Mouse (Mus musculus): ENCODE measurements around the gene Vgll1. TPM values are rescaled to one million over a fixed set of nuclear protein-coding genes. Genes with fewer than 3 reads are reported as not detected.

Vgll1 gene
- polyA plus RNA-seq, 1 experiment = not detected

DNA sequence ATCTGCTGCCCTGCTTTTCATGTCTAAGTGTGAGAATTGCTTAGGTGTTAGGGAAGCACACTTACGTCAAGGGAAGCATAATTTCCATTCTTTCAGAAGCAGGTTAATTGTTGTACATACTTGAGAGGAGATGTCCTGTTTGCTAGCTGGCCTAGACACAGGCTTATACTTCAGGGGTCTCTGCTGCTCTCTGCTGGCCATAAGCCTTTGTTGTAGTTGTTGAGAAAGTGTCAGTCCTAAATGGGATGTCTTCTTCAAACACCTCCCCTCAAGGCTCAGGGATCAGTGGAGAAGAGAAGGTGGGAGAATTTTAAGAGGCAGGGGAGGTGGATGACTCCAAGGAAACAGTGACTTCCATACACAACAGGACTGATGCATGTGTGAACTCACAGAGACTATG is 32.9 kb downstream of the Vgll1 start:
- no peak overlapping the region for H3K27ac ChIP-seq (ENCODE audit: insufficient read depth, low read length)
- TF ChIP-seq CTCF (IDR thresholded peaks at IDR 0.05; ENCODE audit: borderline replicate concordance, insufficient read depth, low read length) (no peak), POLR2A (IDR thresholded peaks at IDR 0.05; ENCODE audit: low read depth, low read length) (no peak)

DNA sequence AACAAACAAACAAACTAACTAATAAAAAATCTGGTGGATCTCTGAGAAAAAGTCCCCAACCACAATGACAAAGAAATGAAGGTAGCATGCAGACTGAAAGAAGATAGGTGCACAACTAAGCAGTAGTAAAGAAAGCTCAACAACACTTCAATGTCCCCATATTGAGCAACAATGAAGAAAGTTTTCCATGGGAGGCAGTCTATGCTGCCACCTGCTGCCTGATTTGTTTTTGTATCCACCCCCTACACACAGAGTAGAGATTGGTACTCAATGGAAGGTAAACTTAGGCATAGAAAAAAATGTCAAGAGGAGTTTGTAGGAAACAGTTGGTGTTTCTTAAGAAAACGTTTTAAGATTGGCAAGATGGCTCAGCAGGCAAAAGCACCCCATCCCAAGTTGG is 42.7 kb downstream of the Vgll1 start:
- Histone ChIP-seq H3K27ac (ENCODE audit: insufficient read depth, low read length) (no peak overlapping the region), H3K4me1 (ENCODE audit: control insufficient read depth, insufficient read depth, low read length) (no peaks in the 10 kb centered on the region), H3K4me3 (ENCODE audit: insufficient read depth, low read length) (no peak overlapping the region)
- TF ChIP-seq CTCF (IDR thresholded peaks at IDR 0.05; ENCODE audit: borderline replicate concordance, insufficient read depth, low read length) (no peak), POLR2A (IDR thresholded peaks at IDR 0.05; ENCODE audit: low read depth, low read length) (no peak)

More for the DNA sequence above, 32.9 kb downstream of the Vgll1 start:
- Histone ChIP-seq H3K4me1 (ENCODE audit: control insufficient read depth, insufficient read depth, low read length) (no peaks in the 10 kb centered on the region), H3K4me3 (ENCODE audit: insufficient read depth, low read length) (no peak overlapping the region)

DNA sequence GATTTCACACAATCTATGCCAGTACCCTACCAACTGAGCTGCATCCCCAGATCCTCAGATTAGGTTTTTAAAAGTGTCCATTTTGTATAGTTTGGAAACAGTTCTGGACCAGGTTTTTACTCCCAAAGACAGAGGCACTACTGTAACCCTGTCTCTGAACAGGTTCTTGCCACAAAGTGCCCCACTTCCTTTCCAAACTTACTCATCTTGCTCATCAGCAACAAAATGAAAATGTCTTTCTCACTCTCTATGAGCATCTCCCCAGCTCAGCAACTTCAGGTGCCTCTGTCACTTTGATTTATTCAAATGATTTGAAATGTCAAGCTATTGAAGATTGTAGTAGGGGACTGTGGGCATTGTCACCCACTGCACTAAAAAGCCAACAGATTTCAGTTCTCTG is 49.7 kb downstream of the Vgll1 start:
- no peaks in the 10 kb centered on the region for H3K4me1 ChIP-seq (ENCODE audit: control insufficient read depth, insufficient read depth, low read length)
- no peak overlapping the region for H3K4me3 ChIP-seq (ENCODE audit: insufficient read depth, low read length)
- TF ChIP-seq POLR2A (IDR thresholded peaks at IDR 0.05; ENCODE audit: low read depth, low read length) (no peak), CTCF (IDR thresholded peaks at IDR 0.05; ENCODE audit: borderline replicate concordance, insufficient read depth, low read length) (no peak)
- no peak overlapping the region for H3K27ac ChIP-seq (ENCODE audit: insufficient read depth, low read length)

DNA sequence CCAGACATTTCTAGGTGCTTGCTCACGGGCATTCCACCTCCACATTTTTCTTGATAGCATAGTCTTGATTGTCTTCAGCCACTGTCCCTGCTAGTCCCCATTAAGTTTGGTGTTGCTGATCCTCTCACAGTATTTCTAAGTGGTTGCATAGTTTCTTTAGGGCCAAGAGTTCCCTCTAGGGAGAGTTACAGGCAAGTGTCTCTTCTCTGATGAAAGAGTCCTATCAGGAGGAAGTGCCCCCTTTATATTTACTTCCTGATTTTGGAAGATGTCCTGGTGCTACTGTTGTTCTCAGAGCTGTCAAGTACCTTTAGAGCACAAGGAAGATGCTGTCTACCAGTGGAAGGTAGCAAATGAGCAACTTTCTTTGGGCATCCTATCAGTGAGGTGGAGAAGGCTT is 65.6 kb downstream of the Vgll1 start:
- no peak overlapping the region for H3K4me3 ChIP-seq (ENCODE audit: insufficient read depth, low read length)
- no peak overlapping the region for H3K27ac ChIP-seq (ENCODE audit: insufficient read depth, low read length)
- no peak for TF ChIP-seq CTCF (IDR thresholded peaks at IDR 0.05; ENCODE audit: borderline replicate concordance, insufficient read depth, low read length)
- TF ChIP-seq POLR2A (IDR thresholded peaks at IDR 0.05; ENCODE audit: low read depth, low read length) = no peak
- H3K4me1 ChIP-seq (ENCODE audit: control insufficient read depth, insufficient read depth, low read length) = no peaks in the 10 kb centered on the region

Other genes with a start within 250 kb of the Vgll1 start
- gene Adgrg4, start 217.9 kb upstream of the Vgll1 start, polyA plus RNA-seq (2011; ENCODE audit: insufficient read length, low read depth, missing spikeins) = not detected in 2 replicates
- not detected in 2 replicates for gene Brs3, start 45.0 kb upstream of the Vgll1 start, polyA plus RNA-seq (2011; ENCODE audit: insufficient read length, low read depth, missing spikeins)
- gene Htatsf1, start 34.5 kb upstream of the Vgll1 start, polyA plus RNA-seq (2011; ENCODE audit: insufficient read length, low read depth, missing spikeins) = 37.0 and 49.5 TPM in 2 replicates
- gene Cd40lg, start 124.0 kb downstream of the Vgll1 start, polyA plus RNA-seq (2011; ENCODE audit: insufficient read length, low read depth, missing spikeins) = not detected in 2 replicates